Mouse (Mus musculus): ENCODE data around the gene Ccdc36.
A peak's percentile ranks its signal among the peaks of the same experiment; 100 is the strongest.

Ccdc36 gene

DNA sequence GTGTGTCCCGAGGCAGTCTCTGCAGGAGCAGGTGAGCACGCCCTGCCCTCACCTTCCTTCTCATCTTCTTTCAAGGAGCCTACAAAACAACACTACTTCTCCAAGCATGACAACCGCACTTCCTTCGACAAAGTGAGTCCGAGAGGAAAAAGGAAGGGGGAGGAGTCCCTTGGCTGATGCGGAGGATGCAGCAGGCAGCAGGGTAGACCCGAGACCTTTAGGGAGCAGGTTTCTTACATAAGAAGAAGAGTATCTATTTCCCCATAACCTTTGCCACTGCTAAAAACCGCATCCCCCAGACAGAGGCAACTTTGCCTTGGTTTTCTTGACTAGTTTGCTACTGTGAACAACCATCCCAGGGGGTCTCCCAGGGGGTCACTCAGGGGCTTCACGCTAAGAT, 16.8 kb upstream of the Ccdc36 start:
- no peak for DNase-seq (ENCODE audit: low spot score)

DNA sequence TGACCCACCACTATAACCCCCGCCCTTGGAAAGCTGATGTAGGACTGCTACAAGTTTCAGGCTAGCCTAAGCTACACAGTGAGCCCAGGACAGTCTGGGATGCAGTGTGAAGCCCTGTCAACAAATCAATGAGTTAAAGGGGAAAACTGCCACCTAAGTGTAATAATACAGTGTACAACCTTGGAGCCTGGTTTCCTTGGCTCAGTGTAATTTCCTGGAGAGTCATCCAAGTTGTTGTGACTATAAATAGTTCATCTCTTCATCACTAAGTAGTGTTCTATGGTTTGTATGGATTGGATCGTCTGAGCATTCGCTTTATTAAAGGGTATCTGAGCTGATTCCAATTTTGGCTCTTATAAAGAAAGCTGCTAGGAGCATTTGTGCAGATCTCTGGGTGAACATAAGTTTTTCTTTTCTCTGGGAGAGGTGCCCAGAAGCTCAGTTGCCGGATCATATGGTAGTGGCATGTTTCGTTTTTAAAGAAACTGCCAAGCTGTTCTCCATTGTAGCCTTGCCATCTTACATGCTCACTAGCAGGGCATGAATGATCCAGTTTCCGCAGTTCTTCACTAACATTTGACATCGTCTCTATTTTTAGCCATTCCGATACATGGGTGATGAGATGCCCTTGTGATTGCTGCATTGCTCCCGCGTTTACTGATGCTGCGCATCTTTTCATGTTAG, 13.1 kb upstream of the Ccdc36 start:
- DNase-seq (ENCODE audit: low spot score), result peak; percentile 10

DNA sequence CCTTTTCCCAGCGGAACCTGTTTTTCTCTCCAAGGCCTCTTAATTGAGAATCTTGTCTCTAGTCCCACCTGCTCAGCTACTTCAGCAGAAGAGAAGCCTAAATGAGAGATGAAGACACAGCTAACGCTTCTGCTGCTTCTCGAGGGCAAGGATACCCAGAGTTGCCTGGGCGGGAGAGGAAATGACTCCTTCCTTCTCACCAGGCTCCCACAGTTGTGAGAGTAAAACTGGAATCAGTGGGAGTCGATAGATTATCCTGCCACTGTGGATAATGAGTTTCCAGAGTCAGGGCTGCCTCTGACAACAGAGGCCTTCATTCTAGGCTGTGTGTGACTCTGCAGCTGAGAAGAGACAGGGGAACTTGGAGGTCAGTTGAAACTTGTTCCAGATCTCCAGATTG, 12.2 kb upstream of the Ccdc36 start:
- no peak for DNase-seq (ENCODE audit: low spot score)

DNA sequence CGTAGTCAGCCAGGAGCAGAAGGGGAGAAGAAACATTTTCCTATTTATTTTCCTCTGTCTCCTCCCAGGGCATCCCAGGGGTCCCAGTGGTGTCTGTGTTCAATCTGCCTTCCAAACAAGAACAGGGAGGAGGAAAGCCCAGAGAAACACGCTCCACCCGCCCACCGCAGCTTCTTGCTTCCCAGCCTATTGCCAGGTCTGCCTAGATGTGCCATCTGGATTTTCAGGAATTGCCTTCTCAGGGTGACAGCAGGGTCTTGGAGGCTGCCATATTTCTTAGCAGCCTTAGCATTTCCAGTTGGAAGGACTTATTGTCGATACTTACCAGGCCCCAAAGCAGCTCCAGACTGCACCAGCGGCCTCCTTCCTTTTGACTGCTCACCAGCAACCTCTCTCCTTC, 10.9 kb upstream of the Ccdc36 start:
- no peak for DNase-seq (ENCODE audit: low spot score)

DNA sequence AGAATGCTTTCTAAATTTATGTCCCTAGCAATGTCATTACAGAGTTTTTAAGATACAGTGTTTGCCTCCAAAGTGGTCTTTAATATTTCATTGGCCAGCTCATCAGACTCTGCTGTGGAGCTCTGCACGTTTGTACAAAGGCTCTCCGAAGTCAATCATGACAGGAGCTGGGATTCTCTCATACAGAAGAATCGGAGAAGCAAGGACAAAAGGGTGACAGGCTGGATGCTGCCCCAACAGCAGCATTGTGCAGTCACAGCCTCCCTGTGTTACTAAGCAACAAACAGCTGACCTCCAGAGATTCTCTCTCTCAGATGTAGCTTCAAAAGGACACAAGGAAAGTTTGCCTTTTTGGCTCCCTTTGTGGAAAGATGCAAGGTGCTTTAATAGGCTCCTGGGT, 7.9 kb upstream of the Ccdc36 start, which contains the start of gene BC048562:
Gene BC048562 (plus strand): TSS at position 301 of the 400 bp plus-strand sequence.
- no peak for DNase-seq (ENCODE audit: low spot score)

DNA sequence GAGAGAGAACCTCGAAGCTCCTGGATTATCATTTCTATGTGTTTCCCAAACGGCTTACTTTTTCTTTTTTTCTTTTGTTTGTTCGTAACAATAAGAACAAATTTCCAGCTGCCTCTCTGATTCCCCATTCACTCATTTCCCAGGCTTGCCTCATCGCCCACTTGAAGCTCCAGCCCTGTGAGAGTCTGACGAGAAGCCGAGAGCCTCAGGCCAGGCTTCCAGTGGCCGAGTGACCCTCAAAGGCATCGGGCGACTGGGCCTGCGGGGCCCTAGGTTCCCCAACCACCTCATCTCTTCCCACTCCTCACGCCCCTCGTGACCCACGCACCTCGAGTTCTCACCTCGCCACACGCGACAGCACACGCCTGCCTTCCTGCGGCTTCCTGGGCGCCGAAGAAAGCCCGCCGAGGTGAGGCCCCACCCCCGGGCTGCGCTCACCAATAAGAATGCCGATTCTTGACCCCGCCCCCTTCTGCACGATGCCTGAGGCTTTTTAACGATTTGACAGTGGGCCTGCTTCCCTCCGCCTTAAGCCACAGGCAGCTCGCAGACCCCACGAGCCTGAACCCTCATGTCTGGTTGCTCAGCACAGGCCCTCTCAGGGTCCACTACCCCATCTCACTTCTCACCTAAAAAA, 3.3 kb upstream of the Ccdc36 start:
- no peak for DNase-seq (ENCODE audit: low spot score)

DNA sequence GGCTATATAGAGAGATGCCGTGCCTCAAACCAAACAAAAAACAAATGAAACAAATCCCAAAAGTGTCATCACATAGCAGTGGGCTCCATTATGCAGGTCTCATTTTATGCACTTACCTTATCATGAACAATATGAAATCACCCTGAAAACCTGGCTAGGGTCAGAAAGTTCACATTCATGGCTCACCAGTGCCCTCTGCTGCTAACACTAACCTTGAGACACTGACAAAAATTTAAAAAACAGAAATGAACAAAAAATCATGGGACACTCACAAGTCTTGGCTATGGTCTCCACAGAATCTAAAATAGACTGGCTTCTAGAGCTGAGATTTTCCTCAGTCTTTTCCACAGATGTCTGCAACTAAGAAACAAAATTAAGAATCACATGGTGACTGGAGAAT, 16.1 kb downstream of the Ccdc36 start:
- DNase-seq (ENCODE audit: low spot score), result peak; percentile 54

DNA sequence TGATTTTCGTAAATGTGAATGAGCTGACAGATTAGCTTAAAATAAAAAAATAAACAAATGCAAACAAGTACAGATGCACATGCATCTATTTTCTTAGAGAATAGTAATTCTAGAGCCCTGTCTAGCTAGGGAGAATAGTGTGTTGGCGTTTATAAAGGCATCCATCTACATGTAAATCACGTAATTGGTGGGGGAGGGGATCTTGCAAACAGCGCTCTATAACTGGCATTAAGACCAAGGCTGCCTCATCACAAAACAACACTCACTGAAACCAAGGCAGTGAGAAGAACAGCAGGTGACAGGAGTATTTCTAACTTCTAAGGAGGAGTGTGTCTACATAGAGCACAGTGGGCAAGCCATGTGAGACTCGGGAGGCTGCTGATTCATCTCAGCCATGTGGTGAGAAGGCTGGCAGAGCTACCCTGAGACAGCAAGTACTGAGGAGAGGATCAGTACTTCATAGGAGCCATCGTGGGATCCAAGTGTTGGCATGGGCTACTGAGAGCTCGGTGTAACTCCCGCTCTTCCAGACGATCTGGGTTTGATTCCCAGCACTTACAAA, 16.8 kb downstream of the Ccdc36 start:
- DNase-seq (ENCODE audit: low spot score), result no peak

DNA sequence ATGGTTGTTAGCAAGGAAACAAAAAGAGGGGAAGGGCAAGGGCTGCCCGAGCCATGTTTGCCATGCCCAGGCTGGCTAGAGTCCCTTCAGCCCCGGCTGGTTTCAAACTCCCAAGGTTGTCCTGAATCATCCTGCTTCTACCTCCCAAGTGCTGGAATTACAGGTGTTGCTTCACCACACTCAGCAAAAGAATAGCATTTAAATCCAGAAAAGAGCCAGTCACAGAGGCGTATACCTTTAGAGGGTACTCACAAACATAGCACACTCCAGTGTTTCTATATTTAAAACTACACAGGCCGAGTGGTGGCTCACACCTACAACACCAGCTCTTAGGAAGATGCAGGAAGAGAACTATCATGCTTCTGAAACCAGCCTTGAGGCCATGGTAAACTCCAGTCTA, 18.7 kb downstream of the Ccdc36 start:
- no peak for DNase-seq (ENCODE audit: low spot score)

DNA sequence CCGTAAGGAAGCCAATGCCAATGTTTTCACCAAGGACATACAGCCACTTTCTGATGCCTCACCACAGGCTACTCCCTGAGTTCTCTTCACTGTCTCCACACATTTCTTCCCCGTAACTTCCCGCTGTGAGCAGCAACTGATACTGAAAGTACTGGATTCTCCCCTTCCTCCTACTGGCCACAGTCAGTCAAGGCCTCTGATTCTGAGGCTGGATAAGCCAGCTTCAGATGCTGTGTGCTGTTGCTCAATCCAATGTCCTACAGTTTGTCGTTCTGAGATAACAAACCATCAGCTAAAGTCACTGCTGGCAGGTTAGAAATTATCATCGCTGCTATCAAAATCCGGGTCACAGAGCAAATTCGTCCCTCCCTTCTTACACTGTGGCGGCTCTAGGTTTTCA, 23.8 kb downstream of the Ccdc36 start:
- DNase-seq (ENCODE audit: low spot score), result no peak

DNA sequence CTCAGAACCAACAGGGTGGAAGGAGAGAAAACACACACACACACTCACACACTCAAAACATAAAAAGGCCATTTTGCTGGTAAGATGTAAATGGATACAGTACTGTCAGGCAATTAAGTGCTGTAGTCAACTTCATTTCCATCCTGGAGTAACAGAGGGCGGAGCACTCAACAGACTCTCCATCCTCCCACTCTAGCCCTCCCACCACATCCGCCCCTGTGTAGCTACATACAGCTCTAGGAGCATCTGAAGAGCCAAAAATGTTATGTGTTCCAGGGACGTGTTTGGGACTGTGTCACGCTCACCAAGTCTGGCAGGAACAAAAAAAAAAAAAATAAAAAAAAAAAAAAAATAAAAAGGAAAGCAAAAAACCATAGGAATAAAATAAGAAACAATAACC, 25.2 kb downstream of the Ccdc36 start:
- DNase-seq (ENCODE audit: low spot score), result no peak

DNA sequence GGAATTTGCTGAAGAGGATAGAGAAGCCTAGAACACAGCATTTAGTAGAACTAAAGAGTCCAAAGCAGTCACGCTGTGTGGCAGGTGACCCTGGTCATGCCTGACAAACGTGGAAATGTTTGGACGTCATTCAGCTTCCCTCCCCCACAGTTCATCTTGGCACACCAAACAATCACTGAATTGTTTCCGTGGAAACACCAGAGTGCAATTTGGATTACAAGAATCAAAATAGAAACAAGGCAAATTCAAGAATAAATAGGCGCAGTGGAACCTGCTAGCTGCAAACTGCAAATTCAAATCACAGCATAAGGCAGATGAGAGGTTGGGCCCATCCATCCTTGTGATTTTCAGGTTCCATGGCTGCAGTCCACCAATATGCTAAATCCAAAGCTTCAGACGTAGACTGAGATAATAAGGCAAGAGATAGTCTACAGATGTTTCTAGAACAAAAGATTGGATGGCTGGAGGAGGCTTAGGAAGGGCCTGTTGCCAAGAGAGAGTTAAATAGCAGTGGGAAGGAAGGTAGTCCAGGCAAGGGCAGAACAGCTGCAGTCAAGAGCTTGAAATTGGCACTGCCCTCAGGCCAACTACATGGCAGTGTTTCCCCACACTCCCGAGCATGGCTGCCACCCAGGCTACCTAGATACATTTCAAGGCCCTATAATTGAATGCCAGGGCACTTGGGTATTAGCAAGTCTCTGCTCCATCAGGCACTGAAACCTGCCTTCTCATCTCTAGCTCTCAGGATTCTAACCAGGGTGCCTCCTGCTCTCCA, 26.9 kb downstream of the Ccdc36 start:
- peak; percentile 10 for DNase-seq (ENCODE audit: low spot score)

DNA sequence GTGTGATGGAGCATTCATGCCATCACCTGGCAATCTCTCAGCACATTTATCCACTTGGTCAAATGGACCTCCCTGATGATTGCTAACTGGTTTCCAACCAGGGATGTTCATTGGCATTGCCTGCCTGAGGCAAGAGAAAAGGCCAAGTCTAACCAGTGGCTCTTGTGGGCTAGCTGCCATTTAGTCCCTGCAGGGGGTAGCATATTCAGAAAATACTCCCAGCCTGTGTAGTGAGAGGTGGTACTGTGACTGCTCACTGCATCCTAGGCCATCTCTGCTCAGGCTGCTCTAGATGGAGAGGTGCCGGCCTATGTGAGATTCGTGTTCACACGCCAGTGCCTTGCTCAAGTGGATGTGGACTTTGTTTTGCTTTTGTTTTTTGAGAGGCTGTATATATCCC, 30.0 kb downstream of the Ccdc36 start:
- DNase-seq (ENCODE audit: low spot score), result no peak

DNA sequence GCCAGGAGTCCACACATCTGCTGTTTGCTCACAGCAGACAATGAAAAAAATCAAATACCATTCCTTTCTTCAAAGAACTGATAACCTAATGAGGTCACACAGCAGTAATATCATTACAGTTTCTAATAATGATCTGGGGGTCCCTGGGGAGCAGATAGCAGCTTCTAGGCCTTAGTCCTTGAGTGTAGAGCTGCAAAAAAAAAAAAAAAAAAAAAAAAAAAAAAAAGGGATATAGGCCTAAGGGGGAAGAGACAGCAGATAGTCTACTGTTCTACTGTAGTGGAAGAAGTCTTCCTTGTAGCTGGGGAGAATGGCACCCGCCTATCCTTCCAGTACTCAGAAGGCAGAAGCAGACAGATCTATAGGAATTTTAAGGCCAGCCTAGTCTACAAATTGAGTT, 32.9 kb downstream of the Ccdc36 start:
- DNase-seq (ENCODE audit: low spot score), result no peak

DNA sequence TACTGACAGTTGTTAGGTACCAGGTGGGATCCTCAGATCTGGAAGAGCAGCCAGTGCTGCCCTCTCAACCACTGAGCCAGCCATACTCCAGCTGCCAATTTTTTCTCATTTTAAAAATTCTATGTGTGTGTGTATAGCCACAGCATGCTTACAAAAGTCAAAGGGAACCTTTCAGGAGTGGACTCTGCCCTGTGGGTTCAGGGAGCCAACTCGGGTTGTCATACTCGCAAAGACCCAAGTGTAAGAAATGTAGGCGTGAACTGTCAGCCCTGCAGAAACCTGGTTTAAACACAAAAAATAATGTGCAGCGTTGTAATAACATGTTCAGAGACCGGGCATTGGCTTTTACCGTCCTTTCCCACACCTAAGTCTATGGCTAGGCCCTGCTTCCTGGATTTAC, 34.1 kb downstream of the Ccdc36 start:
- no peak for DNase-seq (ENCODE audit: low spot score)

DNA sequence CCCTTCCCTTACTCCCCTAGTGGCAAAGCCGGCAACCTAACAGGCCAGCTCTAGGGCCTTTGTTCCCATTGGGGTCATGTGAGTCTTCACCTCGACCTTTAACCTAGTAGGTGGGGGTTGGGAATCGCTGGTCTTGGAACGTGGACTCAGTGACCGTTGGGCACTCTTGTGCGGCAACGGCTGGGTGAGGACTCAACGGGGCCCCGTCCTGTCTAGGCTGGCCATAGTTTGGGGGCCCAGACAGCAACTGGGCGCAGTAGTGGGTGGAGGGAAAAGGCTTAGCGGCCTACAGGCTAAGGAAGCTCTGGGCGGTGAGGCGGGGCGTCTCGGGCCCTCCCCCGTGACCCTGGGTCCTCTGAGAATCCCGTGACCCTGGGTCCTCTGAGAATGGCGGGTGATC, 35.6 kb downstream of the Ccdc36 start, which contains the start of gene 1700102P08Rik:
Gene 1700102P08Rik (plus strand): TSS at position 130 of the 400 bp plus-strand sequence.
- no peak for DNase-seq (ENCODE audit: low spot score)

DNA sequence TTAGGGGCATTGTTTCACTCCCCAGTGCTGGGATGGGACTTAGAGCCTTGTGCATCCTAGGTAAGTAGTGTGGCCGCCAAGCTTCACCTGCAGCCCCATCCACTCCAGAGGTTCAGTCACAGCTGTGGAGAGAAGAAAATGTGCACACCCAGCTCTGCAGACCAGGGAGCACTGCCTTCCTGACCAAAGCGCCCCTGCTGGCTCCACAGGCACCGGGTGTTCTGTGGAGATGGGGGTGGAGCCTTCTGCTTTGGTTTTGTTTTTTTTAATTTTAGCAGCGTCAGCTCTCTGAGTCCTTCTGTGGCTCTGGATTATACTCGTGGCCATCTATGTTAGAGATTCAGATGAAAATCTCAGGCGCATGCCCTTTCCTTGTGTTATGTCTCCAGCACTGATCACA, 39.1 kb downstream of the Ccdc36 start:
- no peak for DNase-seq (ENCODE audit: low spot score)

DNA sequence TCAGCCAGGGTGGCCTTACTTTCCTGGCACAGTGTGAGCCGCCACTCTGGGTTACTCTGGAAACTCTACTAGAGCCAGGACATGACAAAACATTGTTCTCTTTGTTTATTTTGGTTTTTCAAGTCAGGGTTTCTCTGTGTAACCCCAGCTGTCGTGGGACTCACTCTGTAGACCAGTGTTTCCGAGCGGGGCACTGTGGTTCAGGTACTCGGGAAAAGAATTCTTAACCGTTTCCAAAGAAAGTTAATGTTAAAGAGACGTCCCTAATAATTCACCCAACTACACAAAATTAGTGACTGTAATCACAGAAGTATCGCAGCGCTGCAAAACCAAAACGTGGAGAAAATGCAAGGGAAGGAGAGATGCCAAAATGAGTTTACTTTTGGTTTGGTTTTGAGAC, 39.7 kb downstream of the Ccdc36 start:
- no peak for DNase-seq (ENCODE audit: low spot score)

DNA sequence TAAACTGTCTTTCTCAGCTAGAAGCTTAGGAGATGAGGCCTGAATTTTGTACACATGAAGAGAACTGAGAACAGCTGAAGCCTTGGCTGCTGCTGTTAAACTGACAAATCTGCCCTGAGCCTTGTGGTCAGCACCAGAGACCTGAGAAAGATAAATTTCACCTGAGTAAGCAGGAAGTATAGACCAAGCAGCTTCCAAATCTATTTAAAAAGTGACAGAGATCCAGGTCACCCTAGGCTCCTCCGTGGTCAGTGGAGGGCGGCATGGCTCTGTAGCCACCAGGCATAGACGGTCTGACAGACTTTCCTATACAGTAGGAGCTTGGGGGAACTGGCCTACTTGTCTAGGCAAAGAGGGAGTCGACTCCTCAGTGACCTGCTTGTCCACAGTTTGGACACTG, 41.5 kb downstream of the Ccdc36 start:
- DNase-seq (ENCODE audit: low spot score), result no peak

DNA sequence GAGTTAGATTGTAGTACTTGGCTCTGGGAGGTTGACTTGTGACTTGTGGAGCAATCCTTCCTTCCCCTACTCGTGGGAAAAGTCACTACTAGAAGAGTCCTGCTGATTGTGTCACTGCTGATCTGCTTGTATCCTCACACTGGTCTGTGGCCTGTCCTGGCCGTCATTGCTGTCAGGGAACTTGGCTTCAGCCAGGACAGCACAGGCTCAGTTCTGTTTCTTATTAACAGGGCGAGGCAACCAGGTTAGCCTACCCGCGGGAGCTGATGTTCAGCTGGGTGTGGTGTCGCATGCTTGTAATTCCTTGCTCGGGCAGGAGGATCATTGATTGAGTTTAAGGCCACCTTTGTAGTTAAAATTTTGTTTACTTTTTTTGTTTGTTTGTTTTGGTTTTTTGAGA, 43.3 kb downstream of the Ccdc36 start:
- DNase-seq (ENCODE audit: low spot score), result peak; percentile 14

DNA sequence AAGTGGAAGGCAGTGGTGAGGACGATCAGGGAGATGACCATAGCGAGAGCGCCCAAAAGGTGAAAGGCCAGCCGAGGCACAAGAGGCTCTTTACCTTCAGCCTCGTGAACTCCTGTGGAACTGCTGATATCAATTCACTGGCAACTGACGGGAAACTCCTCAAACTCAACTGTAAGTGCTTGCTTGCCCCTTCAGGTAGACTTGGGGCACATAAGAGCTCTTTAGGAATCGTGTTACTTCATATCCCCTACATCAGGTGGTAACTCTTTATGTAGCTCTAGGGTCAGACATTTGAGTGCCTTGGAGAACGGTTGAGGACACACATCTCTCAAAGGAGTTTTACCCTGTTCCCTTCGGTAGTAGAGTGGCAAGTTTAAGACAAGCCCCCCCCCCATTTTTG, 46.9 kb downstream of the Ccdc36 start:
- no peak for DNase-seq (ENCODE audit: low spot score)

DNA sequence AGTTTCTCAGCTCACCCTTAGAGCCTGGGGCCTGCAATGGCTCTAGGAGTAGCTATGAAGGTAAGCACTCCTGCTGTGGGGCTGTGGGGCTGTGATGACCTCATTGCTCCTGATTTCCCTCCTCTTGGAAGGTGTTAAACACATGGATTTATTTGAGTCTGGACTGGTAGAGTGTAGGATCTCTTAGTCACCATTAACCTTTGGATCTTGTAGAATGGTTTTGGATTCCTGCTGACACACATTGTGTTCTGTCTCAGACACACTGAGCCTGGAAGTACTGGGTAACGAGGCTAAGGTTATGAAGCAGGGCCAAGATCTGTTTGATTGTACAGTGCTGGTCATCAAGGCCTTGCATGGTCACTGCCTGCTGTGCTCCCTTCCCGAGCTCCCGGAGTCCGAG, 49.0 kb downstream of the Ccdc36 start:
- peak; percentile 10 for DNase-seq (ENCODE audit: low spot score)

DNA sequence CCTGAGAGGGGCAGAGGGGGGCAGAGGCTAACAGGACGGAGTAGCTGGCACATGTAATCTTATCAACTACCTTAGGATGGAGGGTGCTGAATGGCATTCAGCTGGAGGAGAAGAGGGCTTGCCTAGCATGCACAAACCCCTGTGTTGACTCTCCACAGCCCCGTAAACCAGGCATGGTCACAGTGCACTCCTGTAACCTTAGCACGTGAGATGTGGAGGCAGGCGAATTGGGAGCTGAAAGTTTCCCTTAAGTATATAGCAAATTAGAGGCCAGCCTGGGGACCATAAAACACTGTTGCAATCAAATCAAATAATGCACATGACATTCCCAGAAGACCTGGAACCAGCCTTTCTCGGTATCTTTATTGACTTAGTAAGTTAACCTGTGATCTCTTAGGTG, 49.5 kb downstream of the Ccdc36 start:
- no peak for DNase-seq (ENCODE audit: low spot score)
